20 mouse cellular contexts compared by ENCODE assay signal in genomic region chr19:38063201-38063600, GRCm38 (mm10). TPM values are rescaled to one million over a fixed set of nuclear protein-coding genes. Genes with fewer than 3 reads are reported as not detected.
"Had no signal": no experiment of that assay in that cellular context is flagged by ENCODE, and none has a peak within 500 bp of the region (broad histone marks: within the 10 kb centered on the region; RNA-seq: fewer than 3 reads in every experiment).

No protein-coding gene starts in this region.

- H3K27ac ChIP-seq: midbrain, embryonic 10.5 days; midbrain, embryonic 13.5 days; neural tube, embryonic 13.5 days; neural tube, embryonic 15.5 days had no signal

- H3K27me3 ChIP-seq: midbrain, embryonic 13.5 days; neural tube, embryonic 13.5 days; neural tube, embryonic 15.5 days had no signal

- H3K9ac ChIP-seq: lung, embryonic 14.5 days; midbrain, embryonic 13.5 days; neural tube, embryonic 13.5 days; neural tube, embryonic 15.5 days had no signal

- H3K4me2 ChIP-seq: lung, embryonic 14.5 days; midbrain, embryonic 13.5 days; neural tube, embryonic 13.5 days; neural tube, embryonic 15.5 days had no signal

- H3K4me3 ChIP-seq: midbrain, embryonic 10.5 days; midbrain, embryonic 13.5 days; myocyte; neural tube, embryonic 13.5 days; neural tube, embryonic 15.5 days had no signal

- H3K4me1 ChIP-seq: midbrain, embryonic 10.5 days; midbrain, embryonic 13.5 days; neural tube, embryonic 13.5 days; neural tube, embryonic 15.5 days had no signal

- DNase-seq: lung, adult 18-20 months; lung, embryonic 14.5 days; lung, postnatal 10 days; lung, postnatal 4 days; retina, postnatal 1 day; right cerebral cortex, adult 18-20 months; right cerebral cortex, postnatal 25 days; right cerebral cortex, postnatal 4 days; spleen, adult 18-20 months; thymus, adult 18-20 months; thymus, postnatal 14 days; thymus, postnatal 36 days had no signal

- H3K36me3 ChIP-seq: neural tube, embryonic 15.5 days had no signal

- ATAC-seq: midbrain, embryonic 13.5 days; midbrain, embryonic 16.5 days had no signal

- H3K9me3 ChIP-seq: midbrain, embryonic 10.5 days; midbrain, embryonic 13.5 days; neural tube, embryonic 13.5 days; neural tube, embryonic 15.5 days had no signal

RNA-seq across cellular contexts. Expression of gene Ffar4, which starts 33.7 kb away (rescaled TPM):
- total RNA-seq: megakaryocyte-erythroid progenitor cell, adult 5-6 weeks had no signal
- polyA plus RNA-seq: midbrain, embryonic 10.5 days; midbrain, embryonic 13.5 days; myocyte; neural tube, embryonic 11.5 days; neural tube, embryonic 13.5 days had no signal
